Mouse (Mus musculus) liver, adult 2 months (tissue): ENCODE results near the gene Fig4.

Source experiments
- CTCF ChIP-seq: fragments of 200-500 bp; IDR thresholded peaks from 2 replicates; pipeline ENCODE4 v1.5.1; 2011; ENCODE audit warnings: low read depth, low read length, control low read depth
- POLR2A ChIP-seq: fragments of 200-500 bp; IDR thresholded peaks from 2 replicates; pipeline ENCODE4 v1.6.1; 2011; ENCODE audit warnings: low read length, control low read depth; ENCODE audit not compliant: insufficient read depth; ENCODE audit errors: extremely low read depth

DNA sequence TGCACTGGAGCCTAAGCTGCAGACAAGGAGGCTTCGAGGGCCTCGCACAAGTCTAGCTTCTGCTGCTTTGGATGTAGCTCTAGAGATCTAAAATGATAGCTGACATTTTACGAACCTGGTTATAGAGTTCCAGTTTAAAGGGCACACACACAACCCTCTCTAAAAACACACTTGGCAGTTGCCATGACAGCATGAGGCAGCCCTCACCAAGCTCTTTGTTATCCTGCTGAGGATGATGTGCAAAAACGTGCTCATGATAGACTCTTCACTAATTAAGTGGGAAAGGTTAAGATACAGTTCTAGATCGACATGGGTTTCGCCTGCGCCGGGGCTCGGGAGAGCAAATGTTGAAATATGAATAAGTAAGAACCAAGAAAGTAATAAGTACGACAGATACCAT is 84.2 kb downstream of the Fig4 start:
- TF ChIP-seq CTCF (no peak), POLR2A (no peak)
